Mouse (Mus musculus): ENCODE measurements around the gene 0610010K14Rik. TPM values are rescaled to one million over a fixed set of nuclear protein-coding genes. Genes with fewer than 3 reads are reported as not detected.
A peak's percentile ranks its signal among the peaks of the same experiment; 100 is the strongest.

Gene 0610010K14Rik
- total RNA-seq, 2 experiments from 2014 or later: 54.8 to 60.8 TPM

DNA sequence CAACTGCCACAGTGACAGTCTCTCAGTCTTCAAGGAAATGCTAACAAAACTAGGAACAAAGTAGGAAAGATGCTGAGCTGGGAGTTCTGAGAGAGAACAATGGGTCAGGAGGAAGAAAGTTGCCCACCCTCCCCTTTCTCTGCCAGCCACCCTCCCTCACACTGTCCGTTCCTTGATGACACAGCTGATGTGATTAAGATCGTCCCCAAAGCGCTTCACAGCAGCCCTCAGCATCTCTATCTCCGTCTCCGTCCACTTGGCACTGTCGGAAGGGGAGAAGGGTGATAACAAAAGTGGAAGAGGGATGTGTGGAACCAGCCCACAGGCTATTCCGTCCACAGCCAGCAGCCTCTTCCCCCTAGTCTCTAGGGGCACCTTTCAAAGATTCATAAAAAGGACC is 997 bp downstream of the 0610010K14Rik start:
- intact Hi-C loops (cut with DNase I): no loop called here
- DNase-seq: peak in 1 of 2 experiments; percentile 46

GRCm38 (mm10) chr11:70235254-70235900 is 2.3 kb downstream of the 0610010K14Rik start:
- intact Hi-C loops (cut with DNase I): no loop called here
- DNase-seq: no peak

DNA sequence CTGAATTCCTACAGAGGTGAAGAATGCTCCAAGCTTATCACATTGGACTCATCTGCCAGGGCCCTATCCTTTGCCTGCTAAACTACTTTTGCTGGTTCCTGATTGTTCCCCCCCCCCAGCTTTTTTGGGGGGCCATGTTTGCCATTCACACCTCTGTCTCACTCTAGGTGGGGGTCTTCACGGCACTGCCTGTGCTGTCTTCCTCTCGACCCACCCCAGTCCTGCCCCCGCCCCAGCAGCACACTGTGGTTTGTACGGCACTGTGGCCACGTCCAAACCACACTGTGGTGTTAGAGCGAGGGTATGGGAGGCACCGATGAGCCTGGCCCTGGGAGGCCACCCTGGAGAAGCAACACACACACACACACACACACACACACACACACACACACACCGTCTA is 3.2 kb downstream of the 0610010K14Rik start:
- intact Hi-C loops (cut with DNase I): no loop called here

DNA sequence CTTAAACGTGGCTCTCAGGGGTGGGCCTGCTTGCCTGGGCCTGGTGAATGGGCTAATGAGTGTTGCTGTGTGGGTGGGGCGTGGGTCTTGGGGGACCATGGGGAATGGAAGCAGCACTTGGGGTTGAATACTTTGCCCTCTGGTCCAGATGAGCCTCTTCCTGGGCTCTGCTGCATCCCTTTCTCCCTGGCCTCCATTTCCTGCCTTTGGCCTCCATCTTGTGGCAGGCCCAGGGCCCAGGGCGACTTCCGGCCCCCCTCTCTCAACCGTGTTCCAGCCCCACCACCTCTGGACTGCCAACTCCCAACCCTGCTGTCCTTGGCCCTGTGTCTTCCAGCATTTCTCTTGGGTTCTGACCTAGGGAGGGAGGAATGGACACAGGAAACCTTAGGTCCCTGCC is 3.7 kb downstream of the 0610010K14Rik start:
- DNase-seq: peak in 1 of 2 experiments; percentile 60
- intact Hi-C loops (cut with DNase I): no loop called here

More for the DNA sequence above, 3.2 kb downstream of the 0610010K14Rik start:
- DNase-seq: no peak

DNA sequence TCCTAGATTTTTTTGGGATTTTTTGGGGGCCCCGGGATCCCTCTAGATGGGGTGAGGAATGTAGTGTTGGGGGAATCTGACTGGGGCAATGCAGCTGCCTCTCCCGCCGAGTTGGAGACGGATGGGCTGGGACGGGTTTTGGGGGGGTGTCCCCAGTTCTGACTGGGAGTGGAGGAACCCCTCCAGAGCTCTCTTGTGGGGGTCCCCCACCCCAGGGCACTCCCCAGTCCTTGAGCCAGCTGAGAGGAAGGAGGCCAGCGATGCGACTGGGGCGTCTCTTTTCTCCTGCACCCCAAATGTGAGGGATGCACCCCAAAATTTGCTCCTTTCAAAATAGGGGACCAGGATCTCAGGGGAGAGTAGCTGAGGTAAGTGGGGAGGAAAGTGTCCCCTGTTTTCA is 4.7 kb downstream of the 0610010K14Rik start:
- intact Hi-C loops (cut with DNase I): no loop called here
- DNase-seq: no peak

DNA sequence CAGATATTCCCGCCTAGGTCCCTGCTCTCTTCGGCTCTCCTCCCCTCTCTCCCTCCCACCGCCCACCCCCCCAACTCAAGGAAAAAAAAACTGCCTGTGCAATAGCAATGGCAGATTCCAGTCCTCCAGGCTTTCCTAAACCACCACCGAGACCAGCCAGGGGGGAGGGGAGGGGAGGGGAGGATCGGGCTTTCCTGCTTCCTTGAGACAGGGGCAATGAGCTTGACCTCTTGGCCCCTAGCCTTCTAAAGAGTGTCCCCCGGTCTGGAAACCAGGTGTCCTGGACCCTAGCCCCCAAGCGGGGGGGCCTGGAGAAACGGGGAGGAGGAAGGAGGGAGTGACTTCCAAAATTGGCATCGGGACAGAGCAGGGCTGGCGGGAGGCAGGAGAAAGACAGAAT is 5.2 kb downstream of the 0610010K14Rik start:
- DNase-seq: peak; percentile 77 to 80
- intact Hi-C loops (cut with DNase I): no loop called here

DNA sequence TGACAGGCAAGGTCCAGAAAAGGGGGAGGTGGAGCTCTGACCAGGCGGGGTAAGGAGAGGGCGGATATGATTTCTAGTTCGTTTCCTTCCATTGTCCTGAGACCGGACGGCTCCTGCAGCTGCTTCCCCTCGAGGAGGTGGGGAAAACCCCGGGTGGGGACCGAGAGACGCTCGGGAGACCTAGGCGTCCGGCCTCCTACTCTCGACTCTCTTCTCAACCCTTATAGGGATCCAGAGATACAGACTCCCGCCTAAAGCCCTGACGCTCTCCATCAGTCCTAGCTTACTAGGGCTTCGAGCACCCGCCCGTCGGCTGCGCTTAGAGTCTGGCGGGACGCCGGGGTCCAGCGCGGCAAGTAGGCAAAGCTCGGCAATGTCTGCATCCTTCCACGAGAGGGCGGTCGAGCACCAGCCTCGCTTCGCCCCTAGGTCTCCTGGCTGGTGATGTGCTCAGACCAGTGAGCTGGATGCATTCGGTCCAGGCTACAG is 7.4 kb downstream of the 0610010K14Rik start:
- peak; percentile 93 to 95 for DNase-seq
- intact Hi-C loops (cut with DNase I): no loop called here

GRCm38 (mm10) chr11:70229260-70230010 is 8.3 kb downstream of the 0610010K14Rik start, which contains the start of gene Bcl6b:
TSS of gene Bcl6b (minus strand) at chr11:70229798.
- intact Hi-C loops (cut with DNase I): no loop called here
- DNase-seq: peak; percentile 59 to 68

DNA sequence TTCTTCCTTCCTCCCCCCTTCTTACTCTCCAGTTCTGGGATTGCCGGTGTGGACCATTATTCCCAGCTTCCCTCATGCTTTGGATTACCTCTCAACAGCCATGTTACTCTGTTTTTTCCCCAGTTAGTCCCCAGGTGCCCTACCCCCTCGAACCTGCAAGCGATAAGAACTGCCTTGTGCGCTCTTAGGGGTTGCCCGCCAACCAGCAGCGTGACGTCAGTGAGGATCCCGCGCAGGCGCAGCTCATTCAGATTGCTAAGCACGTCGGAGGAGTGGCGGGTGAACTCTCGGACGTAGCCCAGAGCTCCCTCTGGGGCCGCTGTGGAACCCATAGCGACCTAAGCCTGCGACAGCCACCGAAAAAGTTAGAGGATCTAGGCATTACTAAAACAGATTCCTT is 8.9 kb downstream of the 0610010K14Rik start:
- DNase-seq: peak; percentile 90 to 91
- intact Hi-C loops (cut with DNase I): no loop called here

DNA sequence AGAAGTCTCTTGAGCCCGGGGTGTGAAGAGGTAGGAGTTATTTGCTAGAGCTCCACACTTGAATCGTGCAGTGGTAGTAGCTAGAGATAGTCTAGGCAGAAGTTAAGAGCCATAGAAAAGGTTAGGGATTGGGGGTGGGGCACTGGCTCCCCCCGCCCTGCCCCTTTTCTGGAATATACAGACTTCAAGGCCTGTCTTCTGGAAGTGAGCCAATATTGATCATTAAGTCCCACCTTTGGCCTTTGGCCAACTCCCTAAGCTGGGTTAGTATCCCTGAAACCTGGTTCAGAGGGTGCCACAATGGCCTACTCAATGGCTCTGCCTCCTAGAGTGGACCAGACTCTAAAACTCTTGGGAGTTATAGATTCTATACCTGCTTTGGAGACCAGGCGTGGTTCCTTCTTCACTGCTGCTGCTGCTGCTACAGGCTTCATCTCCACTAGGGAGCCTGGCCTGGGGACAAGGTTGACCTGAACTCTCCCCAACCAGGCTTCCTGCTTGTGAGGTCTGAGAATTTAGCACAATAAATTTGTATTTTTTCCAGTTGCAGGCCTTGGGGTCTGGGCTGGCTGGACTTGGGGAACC is 10.0 kb downstream of the 0610010K14Rik start:
- peak in 1 of 2 experiments; percentile 23 for DNase-seq
- intact Hi-C loops (cut with DNase I): no loop called here

DNA sequence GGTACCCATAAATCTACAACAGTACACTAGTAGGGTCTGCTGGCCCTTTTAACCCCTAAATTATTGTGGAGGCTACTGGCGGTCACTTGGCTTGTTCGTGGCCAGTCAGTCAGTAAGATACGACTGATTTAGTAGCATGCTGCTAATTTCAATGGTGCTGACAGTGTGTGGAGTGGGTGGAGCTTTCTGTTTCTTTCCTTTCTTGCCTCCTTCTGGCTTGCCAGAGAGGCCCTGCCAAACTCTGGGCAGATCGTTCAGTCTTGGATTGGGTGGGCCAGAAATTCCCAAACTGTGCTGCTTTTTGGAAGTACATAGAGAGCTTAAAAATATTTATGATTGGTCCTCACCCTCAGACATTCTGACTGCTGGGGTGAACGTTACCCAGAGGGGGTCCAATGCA is 10.6 kb downstream of the 0610010K14Rik start:
- no peak for DNase-seq
- intact Hi-C loops (cut with DNase I): no loop called here

- intact Hi-C loops (cut with DNase I): no loop called here
- no peak for DNase-seq
These were observed 11.2 kb downstream of the 0610010K14Rik start for GRCm38 (mm10) chr11:70226602-70226890.

- DNase-seq: no peak
- intact Hi-C loops (cut with DNase I): no loop called here
These were observed 11.7 kb downstream of the 0610010K14Rik start for GRCm38 (mm10) chr11:70225798-70226601.

- intact Hi-C loops (cut with DNase I): no loop called here
- peak; percentile 69 to 73 for DNase-seq
These were observed 14.0 kb downstream of the 0610010K14Rik start for GRCm38 (mm10) chr11:70223724-70224123.

- intact Hi-C loops (cut with DNase I): no loop called here
- no peak for DNase-seq
These were observed 15.9 kb downstream of the 0610010K14Rik start for GRCm38 (mm10) chr11:70221603-70222500.

DNA sequence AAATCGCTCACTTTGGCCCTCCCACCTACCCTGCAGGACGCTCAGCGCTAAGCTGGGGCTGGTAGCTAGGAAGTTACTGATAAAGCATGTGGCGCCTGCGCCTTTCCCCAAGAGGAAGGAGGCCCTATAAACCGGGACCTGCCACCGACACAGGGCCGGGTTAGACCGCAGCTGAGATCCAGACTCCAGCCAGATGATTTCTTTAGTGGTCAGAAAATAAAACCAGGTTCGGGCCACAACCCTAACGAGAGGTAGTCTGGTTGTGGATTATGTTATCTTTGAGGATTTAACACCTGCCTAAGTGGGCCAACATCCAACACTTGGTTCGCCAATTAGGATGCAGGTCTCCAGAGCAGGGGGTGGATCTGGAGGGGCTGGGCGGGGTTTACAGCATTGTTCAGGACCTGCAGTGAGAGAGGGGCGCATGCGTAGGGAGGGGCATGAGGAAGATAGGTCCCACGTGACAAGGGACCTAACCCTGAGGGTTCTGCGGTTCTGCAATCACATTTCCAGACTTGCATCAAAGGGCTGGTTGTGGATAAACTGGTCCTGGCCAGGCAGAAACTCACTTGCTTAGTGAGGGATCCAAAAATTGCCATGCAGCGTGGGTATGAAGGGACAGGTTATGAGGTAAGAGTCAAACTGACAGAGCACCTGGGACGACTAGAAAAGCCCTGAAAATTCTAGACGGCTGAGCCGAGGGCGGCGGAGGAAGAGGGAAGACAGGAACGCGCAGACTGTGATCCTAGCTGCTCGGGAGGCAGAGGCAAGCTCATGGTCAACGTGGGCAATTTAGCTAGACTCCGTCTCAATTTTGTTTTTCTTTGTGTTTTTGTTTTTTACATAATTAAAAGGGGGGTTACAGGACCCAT is 16.7 kb downstream of the 0610010K14Rik start, which contains the start of gene Slc16a13:
Slc16a13 (minus strand) TSS at position 334 of the 872 bp plus-strand sequence.
- peak; percentile 93 to 94 for DNase-seq
- intact Hi-C loops (cut with DNase I): no loop called here

DNA sequence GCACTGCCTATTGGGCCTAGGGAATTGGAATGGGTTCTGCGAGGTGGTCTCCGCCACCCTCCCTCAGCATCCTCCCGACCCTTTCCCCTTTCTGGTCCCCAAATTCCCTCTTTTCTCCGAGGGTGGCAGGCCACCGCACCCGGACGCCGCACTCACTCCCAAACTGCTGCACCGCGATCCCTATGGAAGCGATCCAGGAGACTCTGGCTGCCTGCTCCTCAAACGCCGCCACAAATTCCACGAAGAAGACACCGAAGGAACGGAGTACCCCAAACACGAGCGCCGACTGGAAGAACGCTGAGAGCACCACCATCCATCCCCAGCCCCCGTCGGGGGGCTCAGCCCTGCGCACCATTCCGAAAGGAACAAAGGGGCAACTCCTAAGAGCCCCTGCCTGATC is 17.4 kb downstream of the 0610010K14Rik start:
- intact Hi-C loops (cut with DNase I): no loop called here
- DNase-seq: peak in 1 of 2 experiments; percentile 56

DNA sequence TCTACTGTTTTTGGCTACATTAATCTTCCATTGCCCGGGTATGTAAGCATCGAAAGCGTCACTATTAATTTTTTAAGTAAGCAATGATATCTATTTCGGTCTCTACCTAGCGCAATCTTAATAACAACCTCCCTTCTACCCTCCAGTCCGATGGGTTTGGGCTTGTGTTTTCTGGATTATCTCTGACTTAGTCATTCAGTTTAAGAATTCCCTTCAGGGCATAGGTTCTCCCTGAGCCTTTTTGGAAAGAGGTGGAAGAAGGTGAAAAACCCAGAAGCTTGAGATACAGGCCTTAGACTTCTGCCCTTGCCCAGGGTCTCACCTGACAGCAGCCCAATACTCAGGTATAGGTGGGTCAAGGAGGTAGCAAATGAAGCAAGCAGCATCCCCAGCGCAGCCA is 17.8 kb downstream of the 0610010K14Rik start:
- intact Hi-C loops (cut with DNase I): no loop called here
- DNase-seq: no peak

All from heart, postnatal 10 days (tissue).